Mouse (Mus musculus) layer of hippocampus, adult 2 months (tissue): ENCODE results near the gene Syna. TPM values are rescaled to one million over a fixed set of nuclear protein-coding genes. Genes with fewer than 3 reads are reported as not detected.

Experiments used
- DNase-seq, 2 experiments: peaks; one replicate each; pipeline ENCODE4 v3.0.0; 2022; ENCODE audit warnings: low spot score in 2 of 2
- H3K27ac ChIP-seq: fragments of 200-600 bp; 2 replicates; pipeline ENCODE4 v1.8.1; 2022
- H3K4me3 ChIP-seq: fragments of 200-600 bp; 2 replicates; pipeline ENCODE4 v1.8.1; 2022; ENCODE audit warnings: mild to moderate bottlenecking
- CTCF ChIP-seq: fragments of 200-600 bp; conservative IDR thresholded peaks from 2 replicates; pipeline ENCODE4 v1.8.1; 2022; ENCODE audit warnings: antibody characterized with exemption, mild to moderate bottlenecking, moderate library complexity
- microRNA-seq, 2 experiments: library from miRNA; unstranded; fragments of <30 nt; microRNA quantifications; one replicate each; pipeline ENCODE4 v1.2.0; 2021
- total RNA-seq, 2 experiments: library from RNA; stranded (reverse); gene quantifications; 2 replicates each; pipeline ENCODE4 v1.2.3; 2021

The Syna gene
- total RNA-seq, 2 experiments from 2014 or later = 5.4 to 6.8 TPM

GRCm38 (mm10) chr5:134512086-134512485 lies 47.9 kb downstream of the Syna start:
- peak overlapping the region; percentile 36 for H3K27ac ChIP-seq
- DNase-seq = peak; percentile 43 to 63
- H3K4me3 ChIP-seq = no peak overlapping the region
- no peak for TF ChIP-seq CTCF

GRCm38 (mm10) chr5:134510266-134510665 lies 49.7 kb downstream of the Syna start:
- H3K27ac ChIP-seq = no peak overlapping the region
- DNase-seq = no peak
- TF ChIP-seq CTCF = no peak
- no peak overlapping the region for H3K4me3 ChIP-seq

- no peak for TF ChIP-seq CTCF
- DNase-seq = no peak
- Histone ChIP-seq H3K4me3 (no peak overlapping the region), H3K27ac (peak overlapping the region; percentile 25; the same call in 1 of the 2 replicates)
These were observed 51.0 kb downstream of the Syna start for GRCm38 (mm10) chr5:134508965-134509364.

Small RNA genes within 50 kb of the gene (microRNA-seq; reads per million reads assigned to microRNA genes)
- gene Mir7228 = 0 reads per million in 2 experiments

Other genes with a start within 250 kb of the Syna start
- gene Gtf2i, start 245.4 kb downstream of the Syna start, total RNA-seq = 100 to 1,000 TPM; 222 to 227 TPM
- 10 to 100 TPM; 22.8 to 25.4 TPM for gene Gtf2ird1, start 103.5 kb downstream of the Syna start, total RNA-seq
- gene Clip2, start 7.7 kb downstream of the Syna start, total RNA-seq = 10 to 100 TPM; 90.0 to 99.3 TPM
- gene Rfc2, start 21.2 kb upstream of the Syna start, total RNA-seq = 10 to 100 TPM; 48.1 to 55.6 TPM
- 1 to 10 TPM; 2.2 to 3.0 TPM for gene Lat2, start 54.9 kb upstream of the Syna start, total RNA-seq
- gene Eif4h, start 79.3 kb upstream of the Syna start, total RNA-seq = 100 to 1,000 TPM; 298 to 323 TPM
- gene Limk1, start 128.4 kb upstream of the Syna start, total RNA-seq = 10 to 100 TPM; 39.9 to 40.5 TPM
- gene Eln, start 187.2 kb upstream of the Syna start, total RNA-seq = 10 to 100 TPM in 1 of 2 experiments, 1 to 10 TPM in 1; 9.0 to 12.0 TPM